Mouse (Mus musculus) cerebellum, adult 2 months (tissue): ENCODE results near the gene Desi1.

Experiments used
- CTCF ChIP-seq: fragments of 200-500 bp; IDR thresholded peaks from 2 replicates; pipeline ENCODE4 v1.5.1; 2011; ENCODE audit warnings: low read depth, mild to moderate bottlenecking, control low read depth, low read length, moderate library complexity, borderline replicate concordance; ENCODE audit not compliant: insufficient read depth
- POLR2A ChIP-seq: fragments of 200-500 bp; IDR thresholded peaks from 2 replicates; pipeline ENCODE4 v1.6.1; 2011; ENCODE audit warnings: low read length, control low read depth, borderline replicate concordance; ENCODE audit not compliant: insufficient read depth

- TF ChIP-seq CTCF, result no peak
- TF ChIP-seq POLR2A, result no peak
These were observed 65.8 kb downstream of the Desi1 start for GRCm38 (mm10) chr15:81967821-81968220.
